Mouse (Mus musculus) T-cell, adult 66 days (primary cell): ENCODE data around the gene Mrps9. TPM values are rescaled to one million over a fixed set of nuclear protein-coding genes. Genes with fewer than 3 reads are reported as not detected.

Experiments used
- total RNA-seq, 2 experiments: library from RNA; stranded (reverse); gene quantifications; 3 replicates in 1 of 2; 4 replicates in 1 of 2; pipeline ENCODE4 v1.2.4; 2023

The Mrps9 gene
- 10 to 100 TPM; 45.9 to 52.7 TPM for total RNA-seq

DNA sequence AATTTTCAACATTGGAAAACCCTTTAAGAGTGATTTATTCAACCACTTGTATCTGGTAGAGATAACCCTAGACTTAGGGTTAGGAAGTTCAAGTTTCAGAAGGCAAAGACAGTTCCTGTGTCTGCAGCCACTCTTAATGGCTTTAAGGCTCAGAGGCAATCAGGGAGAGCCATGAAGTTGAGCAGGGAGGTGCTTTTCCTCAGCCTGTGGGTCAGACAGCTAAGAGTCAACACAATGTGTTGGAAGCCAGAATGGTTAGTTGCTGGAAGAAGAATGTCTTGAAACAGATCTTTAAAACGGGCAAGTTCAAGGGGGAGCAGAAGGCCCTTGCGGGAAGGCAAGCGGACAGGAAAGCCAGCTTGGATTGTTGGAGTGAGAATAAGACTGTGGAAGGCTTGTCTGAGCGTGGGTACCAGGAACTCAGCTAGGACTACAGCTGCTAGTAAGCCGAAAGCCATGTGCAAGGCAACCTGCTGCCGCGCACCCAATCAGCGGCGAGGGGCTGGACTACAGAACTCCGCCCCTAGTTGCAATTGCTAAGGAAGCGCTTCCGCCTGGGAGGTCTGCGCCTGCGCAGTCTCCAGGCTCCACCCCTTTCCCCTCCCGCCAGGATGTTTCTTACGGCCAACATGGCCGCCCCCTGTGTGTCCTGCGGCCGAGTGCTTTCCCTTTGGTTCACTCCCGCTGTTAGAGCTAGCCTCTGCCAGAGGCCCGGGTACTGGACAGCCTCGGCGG lies at the start of gene Mrps9:
TSS of gene Mrps9 (plus strand) at position 571 of the 735 bp plus-strand sequence.

DNA sequence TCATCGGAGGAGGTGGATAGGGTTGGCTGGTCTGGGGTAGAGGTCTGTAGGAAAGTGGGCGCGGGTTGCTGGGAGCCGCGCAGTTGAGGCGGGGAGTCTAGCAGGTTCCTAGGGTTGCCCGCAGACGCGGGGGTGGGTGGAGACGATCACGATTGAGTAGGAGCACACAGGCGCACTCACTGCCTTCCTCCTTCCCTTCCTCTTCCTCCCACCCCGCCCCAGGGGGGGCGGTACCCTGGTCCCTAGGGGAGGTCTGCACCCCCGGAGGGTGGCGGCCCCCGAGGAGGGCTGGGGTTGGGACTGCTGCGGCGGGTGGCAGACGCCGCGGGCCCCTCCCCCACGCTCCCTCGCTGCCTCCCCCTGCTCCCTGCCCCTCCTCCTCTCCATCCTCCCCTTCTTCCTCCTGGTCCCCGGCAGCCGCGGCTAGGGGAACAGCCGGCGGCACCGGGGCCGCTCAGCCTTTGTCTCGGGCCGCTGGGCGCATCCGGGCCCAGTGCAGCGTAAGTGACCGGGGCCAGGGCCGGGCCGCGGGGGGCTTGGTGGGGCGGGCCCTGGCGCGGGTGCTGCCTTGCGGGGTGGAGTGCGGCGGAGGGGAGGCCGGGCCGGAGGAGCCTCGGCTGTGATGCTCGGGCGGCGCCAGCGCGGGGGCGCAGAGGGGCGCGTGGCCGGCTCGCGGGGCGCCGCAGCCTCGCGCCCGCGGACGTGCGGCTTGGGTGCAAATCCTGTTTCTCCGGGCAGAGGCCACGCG lies 101.9 kb downstream of the Mrps9 start, which contains the start of gene Gpr45:
TSS of gene Gpr45 (plus strand) at position 139 of the 748 bp plus-strand sequence.

Other genes starting within 250 kb of the Mrps9 start
- not detected for gene Pou3f3, start 155.5 kb upstream of the Mrps9 start, total RNA-seq
- gene Gpr45, start 101.6 kb downstream of the Mrps9 start, total RNA-seq: under 1 TPM in 1 of 2 experiments, not detected in 1; 0.90 TPM
- gene Tgfbrap1, start 247.4 kb downstream of the Mrps9 start, total RNA-seq: 10 to 100 TPM; 30.5 to 30.8 TPM
- gene AI597479, start 247.5 kb downstream of the Mrps9 start, total RNA-seq: 1 to 10 TPM; 7.1 to 8.3 TPM